Mouse (Mus musculus) forebrain, embryonic 14.5 days (tissue): Measurements from ENCODE around the gene Ribc2. TPM values are rescaled to one million over a fixed set of nuclear protein-coding genes. Genes with fewer than 3 reads are reported as not detected.

Experiments
- ATAC-seq: fragments of 200-750 bp; cut with Nextera tagmentation; 2 replicates; pipeline ENCODE4 v1.8.0; 2017; ENCODE audit warnings: mild to moderate bottlenecking, moderate library complexity
- DNase-seq: peaks from one replicate; pipeline ENCODE4 v3.0.0-alpha.2; 2015; ENCODE audit warnings: low spot score
- H3K27ac ChIP-seq: fragments of 300-500 bp; sonication (generic); 2 replicates; pipeline ENCODE4 v1.5.1; 2014; ENCODE audit warnings: low read depth, mild to moderate bottlenecking, control low read depth, low read length, moderate library complexity
- H3K27me3 ChIP-seq: fragments of 300-500 bp; sonication (generic); replicated peaks from 2 replicates; pipeline ENCODE4 v1.6.1; 2014; ENCODE audit warnings: low read length, control low read depth, mixed read lengths; ENCODE audit not compliant: control insufficient read depth, insufficient read depth
- H3K36me3 ChIP-seq: fragments of 300-500 bp; sonication (generic); 2 replicates; pipeline ENCODE4 v1.6.1; 2014; ENCODE audit warnings: low read length, control low read depth; ENCODE audit not compliant: control insufficient read depth, insufficient read depth
- H3K4me1 ChIP-seq: fragments of 300-500 bp; sonication (generic); 2 replicates; pipeline ENCODE4 v1.6.1; 2014; ENCODE audit warnings: antibody characterized with exemption, low read length, control low read depth; ENCODE audit not compliant: control insufficient read depth, insufficient read depth
- H3K4me2 ChIP-seq: fragments of 300-500 bp; sonication (generic); 2 replicates; pipeline ENCODE4 v1.6.1; 2014; ENCODE audit warnings: mild to moderate bottlenecking, control low read depth, low read length
- H3K4me3 ChIP-seq: fragments of 300-500 bp; sonication (generic); 2 replicates; pipeline ENCODE4 v1.5.1; 2014; ENCODE audit warnings: low read depth, low read length, control low read depth
- H3K9ac ChIP-seq: fragments of 300-500 bp; sonication (generic); 2 replicates; pipeline ENCODE4 v1.6.1; 2014; ENCODE audit warnings: mild to moderate bottlenecking, low read length, control low read depth, moderate library complexity
- H3K9me3 ChIP-seq: fragments of 300-500 bp; sonication (generic); replicated peaks from 2 replicates; pipeline ENCODE4 v1.6.1; 2016; ENCODE audit warnings: low read length, control low read depth, mixed read lengths; ENCODE audit not compliant: control insufficient read depth
- WGBS: fragments of 180-500 bp; shearing (Covaris S2); extraction: QIAGEN DNeasy Blood & Tissue Kit; methylation state at CpG from one replicate; pipeline ENCODE4 v1.1.7; 2014; 5-methylcytosine and 5-hydroxymethylcytosine counted together
- polyA plus RNA-seq: library from polyadenylated mRNA; unstranded; fragments of >200 nt; fragmentation: Nextera tagmentation; extraction: Ambion mirVana; gene quantifications from 2 replicates; pipeline ENCODE4 v1.2.1, GENCODE M21; 2014

The Ribc2 gene
- polyA plus RNA-seq, 1 experiment from 2014 or later = 0.97 TPM

DNA sequence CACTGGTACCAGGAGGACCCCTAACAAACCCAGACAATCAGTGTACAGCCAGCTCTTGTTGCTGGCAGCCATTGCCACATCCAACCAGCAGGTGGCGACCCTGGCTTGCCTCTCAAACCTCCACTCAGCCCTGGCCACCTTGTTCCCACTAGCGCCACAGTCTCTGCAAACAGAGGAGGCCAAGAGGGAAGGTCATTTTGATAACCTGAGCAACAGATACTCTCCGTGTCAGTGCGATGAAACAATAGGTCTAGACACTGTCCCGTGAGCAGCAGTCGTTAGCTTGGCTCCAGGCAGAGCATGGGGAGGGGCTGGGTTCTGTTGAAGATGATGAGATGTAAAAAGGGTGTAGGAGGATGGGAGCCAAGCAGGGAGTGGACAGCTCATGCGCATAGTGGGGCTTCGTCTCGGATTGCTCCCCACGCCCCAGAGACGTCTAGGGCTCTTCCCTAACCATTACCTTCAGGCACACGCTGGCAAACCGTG is 19.6 kb downstream of the Ribc2 start:
- WGBS = 27% methylated on average over 13 of the region's 13 CpGs
- Histone ChIP-seq H3K36me3 (no peaks in the 10 kb centered on the region), H3K4me3 (no peak overlapping the region), H3K9ac (no peak overlapping the region), H3K27ac (no peak overlapping the region), H3K4me1 (no peaks in the 10 kb centered on the region), H3K4me2 (no peak overlapping the region), H3K27me3 (no peaks in the 10 kb centered on the region), H3K9me3 (no peaks in the 10 kb centered on the region)
- peak; percentile 63 for ATAC-seq
- DNase-seq = peak; percentile 85

DNA sequence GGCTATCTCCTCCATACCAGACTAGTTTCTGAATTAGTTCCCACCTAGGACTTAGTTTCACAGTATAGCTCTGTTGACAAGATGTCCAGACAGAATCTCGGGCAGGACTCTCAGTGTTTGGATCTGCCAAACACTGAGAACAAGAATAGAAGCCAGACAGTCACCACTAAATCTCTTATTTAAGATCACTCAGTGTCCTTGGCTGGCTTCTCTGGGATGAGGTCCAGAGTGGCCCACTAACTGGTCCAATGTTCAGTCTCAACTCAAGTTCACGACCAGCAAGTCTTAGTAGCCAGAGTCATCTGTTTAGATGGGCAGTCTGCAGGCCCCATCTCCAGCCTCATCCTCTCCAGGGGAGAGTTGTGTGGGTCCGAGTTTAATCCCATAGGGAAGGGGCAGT is 20.7 kb downstream of the Ribc2 start:
- no peaks in the 10 kb centered on the region for H3K27me3 ChIP-seq
- ATAC-seq (no peak), DNase-seq (no peak)
- no peak overlapping the region for H3K9ac ChIP-seq
- H3K4me3 ChIP-seq = no peak overlapping the region
- no peaks in the 10 kb centered on the region for H3K9me3 ChIP-seq
- H3K36me3 ChIP-seq = no peaks in the 10 kb centered on the region
- no peaks in the 10 kb centered on the region for H3K4me1 ChIP-seq
- H3K27ac ChIP-seq = no peak overlapping the region
- 81% methylated on average over 3 of the region's 3 CpGs for WGBS
- no peak overlapping the region for H3K4me2 ChIP-seq

DNA sequence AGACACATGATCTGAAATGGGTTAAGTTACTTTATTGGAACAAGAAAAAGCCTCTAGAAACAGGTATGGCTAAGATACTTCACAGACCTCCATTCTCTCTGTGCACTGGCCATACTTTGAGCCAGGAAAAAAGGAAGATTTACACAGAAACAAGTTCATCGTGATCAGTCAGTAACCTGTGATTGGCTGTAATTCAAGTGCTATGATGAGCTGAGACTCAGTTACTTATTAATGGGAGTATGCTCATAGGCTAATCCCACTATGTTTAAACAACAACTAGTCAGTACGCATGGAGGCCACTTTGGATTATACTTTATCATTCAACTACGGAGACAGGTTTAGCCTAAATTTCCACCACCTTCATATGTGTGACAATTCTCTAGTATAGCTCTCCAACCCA is 22.2 kb downstream of the Ribc2 start:
- H3K27me3 ChIP-seq = no peaks in the 10 kb centered on the region
- H3K4me3 ChIP-seq = no peak overlapping the region
- H3K4me1 ChIP-seq = no peaks in the 10 kb centered on the region
- no peaks in the 10 kb centered on the region for H3K36me3 ChIP-seq
- H3K9ac ChIP-seq = no peak overlapping the region
- 87% methylated on average over 3 of the region's 3 CpGs for WGBS
- no peak for ATAC-seq
- no peak overlapping the region for H3K4me2 ChIP-seq
- DNase-seq = no peak
- H3K27ac ChIP-seq = no peak overlapping the region
- no peaks in the 10 kb centered on the region for H3K9me3 ChIP-seq

DNA sequence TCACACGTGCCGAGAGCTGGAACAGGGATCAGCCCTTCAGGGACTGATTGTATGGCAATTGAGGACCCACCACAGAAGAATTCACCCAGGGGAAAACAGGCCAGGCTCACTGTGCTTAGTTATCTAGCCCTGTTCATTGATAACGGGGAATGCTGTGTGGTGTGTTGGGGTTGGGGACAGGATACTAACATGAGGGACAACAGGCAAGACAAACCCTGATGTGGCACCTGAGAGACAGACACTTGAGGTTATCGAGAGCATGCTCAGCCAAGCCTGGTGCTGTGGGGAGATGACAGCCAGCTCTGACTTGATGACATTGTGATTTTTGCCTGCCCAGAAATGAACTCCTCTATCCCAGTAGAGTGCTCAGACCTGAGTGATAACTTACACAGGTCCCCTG is 24.3 kb downstream of the Ribc2 start:
- ATAC-seq = no peak

DNA sequence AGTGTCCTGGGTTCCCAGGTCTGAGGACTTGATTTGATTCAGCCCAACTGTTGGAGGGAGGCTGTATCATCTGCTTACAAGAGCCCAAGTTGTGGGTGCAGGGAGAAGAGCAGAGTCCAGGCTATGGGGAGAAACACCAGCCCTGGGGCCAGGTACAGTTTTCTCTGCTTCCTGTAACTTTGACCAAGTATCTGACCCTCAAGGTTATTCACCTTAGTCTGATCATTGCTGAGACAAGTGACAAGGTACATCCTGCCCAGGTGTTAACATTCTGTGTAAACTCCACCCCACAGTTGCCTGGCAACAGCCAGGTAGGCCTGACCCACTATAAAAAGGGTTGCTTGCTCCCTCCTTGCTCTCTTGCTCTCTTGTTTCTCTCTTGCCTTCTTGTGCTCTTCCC is 29.5 kb downstream of the Ribc2 start:
- Histone ChIP-seq H3K9ac (no peak overlapping the region), H3K9me3 (no peaks in the 10 kb centered on the region), H3K4me3 (no peak overlapping the region), H3K27ac (no peak overlapping the region), H3K36me3 (no peaks in the 10 kb centered on the region), H3K27me3 (no peaks in the 10 kb centered on the region), H3K4me1 (peaks cover 9% of the 10 kb centered on the region), H3K4me2 (no peak overlapping the region)
- no peak for DNase-seq
- ATAC-seq = no peak

More for the DNA sequence above, 24.3 kb downstream of the Ribc2 start:
- Histone ChIP-seq H3K4me1 (no peaks in the 10 kb centered on the region), H3K27ac (no peak overlapping the region), H3K4me2 (no peak overlapping the region), H3K27me3 (no peaks in the 10 kb centered on the region), H3K36me3 (no peaks in the 10 kb centered on the region), H3K9ac (no peak overlapping the region), H3K4me3 (no peak overlapping the region), H3K9me3 (no peaks in the 10 kb centered on the region)
- no peak for DNase-seq
- WGBS = 60% methylated on average over 4 of the region's 4 CpGs

DNA sequence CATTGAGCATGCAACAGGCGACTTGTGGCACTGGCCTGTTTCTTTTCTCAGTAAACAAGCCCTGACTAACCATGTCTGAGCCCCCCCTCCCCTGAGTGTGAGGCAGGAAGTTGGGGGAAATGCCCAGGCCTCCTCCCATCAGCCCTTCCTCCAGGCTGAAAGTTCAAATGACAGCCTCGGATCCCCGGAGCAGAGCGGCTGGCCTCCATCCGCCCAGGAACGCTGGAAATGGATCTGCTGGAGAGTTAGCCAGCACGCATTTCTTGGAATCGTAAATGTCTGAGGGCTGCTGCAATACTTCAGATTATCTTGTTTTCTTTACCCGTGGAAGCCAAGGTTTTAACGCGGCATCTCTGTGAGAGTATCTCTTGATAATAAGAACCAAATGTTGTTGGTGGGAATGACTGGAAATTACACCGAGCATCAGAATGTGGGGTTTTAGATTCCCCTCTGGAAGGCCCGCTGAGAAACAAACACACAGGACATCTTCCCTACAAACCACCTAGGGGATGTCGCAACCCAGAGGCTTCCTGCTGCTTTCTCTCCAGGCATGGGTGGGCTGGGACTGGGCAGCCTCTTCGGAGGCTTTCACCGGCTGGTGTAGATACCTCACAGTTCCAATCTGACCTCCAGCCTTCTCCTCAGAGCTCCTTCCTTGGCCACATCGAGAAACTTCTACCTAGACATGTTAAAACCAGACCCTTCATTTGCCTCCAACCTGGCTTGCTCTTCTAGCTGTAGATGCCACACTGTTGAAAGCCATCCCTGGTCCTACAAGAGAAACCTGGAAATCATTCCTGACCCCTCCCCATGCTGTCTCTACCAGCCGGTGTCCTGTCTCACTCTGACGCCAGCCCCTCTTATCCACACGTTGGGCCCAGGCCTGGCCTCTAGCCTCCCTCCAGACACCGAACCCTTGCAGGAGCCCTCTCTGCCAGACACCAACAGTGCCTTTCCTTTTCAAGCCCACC is 31.1 kb downstream of the Ribc2 start:
- Histone ChIP-seq H3K4me2 (no peak overlapping the region), H3K27ac (no peak overlapping the region), H3K36me3 (no peaks in the 10 kb centered on the region), H3K27me3 (no peaks in the 10 kb centered on the region), H3K4me1 (peaks cover 17% of the 10 kb centered on the region), H3K9me3 (no peaks in the 10 kb centered on the region), H3K9ac (no peak overlapping the region), H3K4me3 (no peak overlapping the region)
- WGBS = 80% methylated on average over 21 of the region's 21 CpGs
- DNase-seq (no peak), ATAC-seq (no peak)

DNA sequence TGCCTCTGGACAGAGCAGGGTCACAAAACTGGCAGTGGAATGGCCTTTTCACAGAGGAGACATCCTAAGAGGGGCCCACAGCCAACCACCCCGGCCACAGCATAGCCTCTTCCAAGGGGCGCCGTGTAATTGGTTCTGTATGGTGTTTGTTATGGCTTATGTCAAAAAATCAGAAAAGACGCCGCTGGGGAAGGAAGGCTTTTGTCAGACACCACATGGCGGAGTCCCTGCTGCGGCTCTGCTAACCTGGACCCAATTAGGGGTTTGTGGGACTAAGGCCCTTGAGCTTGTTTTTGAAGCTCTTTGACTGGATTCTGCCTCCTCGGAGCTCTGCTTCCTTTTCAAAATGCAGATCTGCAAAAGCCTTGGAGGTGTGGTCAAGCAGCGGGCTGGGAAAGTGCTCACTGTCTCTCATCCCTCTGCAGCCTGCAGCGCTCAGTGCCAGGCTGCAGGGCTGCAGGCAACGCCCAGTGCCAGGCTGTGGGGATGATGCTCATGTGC is 34.6 kb downstream of the Ribc2 start:
- ATAC-seq (peak; percentile 68), DNase-seq (peak; percentile 58)
- WGBS = 4% methylated on average over 11 of the region's 11 CpGs
- no peak overlapping the region for H3K4me3 ChIP-seq
- peak overlapping the region; percentile 46 for H3K9ac ChIP-seq
- no peaks in the 10 kb centered on the region for H3K27me3 ChIP-seq
- H3K4me1 ChIP-seq = peaks cover 17% of the 10 kb centered on the region
- H3K4me2 ChIP-seq = 0 out of 2 replicates have a peak overlapping the region, but pooled peaks have one; percentile 14
- H3K9me3 ChIP-seq = no peaks in the 10 kb centered on the region
- H3K36me3 ChIP-seq = no peaks in the 10 kb centered on the region
- peak overlapping the region; percentile 33; the same call in 1 of the 2 replicates for H3K27ac ChIP-seq

DNA sequence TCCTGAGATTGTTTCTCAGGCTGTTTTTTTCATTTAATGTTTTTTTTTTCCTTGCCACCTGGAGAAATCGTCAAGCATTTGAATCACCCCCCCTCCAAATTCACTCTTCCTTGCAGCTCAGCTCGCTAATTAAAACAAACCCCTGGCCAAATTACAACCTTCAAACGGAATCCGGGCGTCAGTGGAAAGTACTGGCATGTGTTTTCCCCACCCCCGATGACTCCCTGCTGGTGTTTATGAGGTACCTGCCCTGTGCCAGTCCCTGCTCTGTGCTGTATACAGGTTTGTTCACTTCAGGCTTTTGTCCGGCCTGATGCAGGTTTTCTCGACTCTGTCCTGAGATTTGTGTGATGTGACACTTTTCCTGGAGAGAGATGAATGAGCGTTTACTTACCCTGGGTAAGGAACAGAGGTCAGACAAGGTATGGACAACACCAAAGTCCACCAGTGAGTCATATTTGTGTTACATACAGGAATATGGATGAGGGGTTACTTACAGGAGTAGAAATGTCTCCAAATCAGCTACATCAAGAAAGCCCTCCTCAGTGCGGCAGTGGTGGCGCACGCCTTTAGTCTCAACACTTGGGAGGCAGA is 35.3 kb downstream of the Ribc2 start:
- 41% methylated on average over 12 of the region's 12 CpGs for WGBS
- DNase-seq (peak; percentile 37), ATAC-seq (no peak)
- Histone ChIP-seq H3K36me3 (no peaks in the 10 kb centered on the region), H3K4me2 (no peak overlapping the region), H3K4me1 (peaks cover 17% of the 10 kb centered on the region), H3K27me3 (no peaks in the 10 kb centered on the region), H3K27ac (no peak overlapping the region; the same call in 1 of the 2 replicates), H3K9me3 (no peaks in the 10 kb centered on the region), H3K4me3 (no peak overlapping the region), H3K9ac (0 out of 2 replicates have a peak overlapping the region, but pooled peaks have one; percentile 46)
